Mouse (Mus musculus) CH12.LX (cell line): Measurements from ENCODE around the gene Vmn1r229. TPM values are rescaled to one million over a fixed set of nuclear protein-coding genes. Genes with fewer than 3 reads are reported as not detected.

ENCODE experiments used
- polyA plus RNA-seq: library from polyadenylated mRNA; unstranded; fragments of >175 nt; gene quantifications from 2 replicates; pipeline ENCODE4 v1.2.1, GENCODE M21; 2012; ENCODE audit warnings: low read depth; ENCODE audit not compliant: insufficient read length
- total RNA-seq, 2 experiments: library from RNA; depleted of rRNA; stranded (reverse); fragments of 300-350 nt in 1 of 2; fragments of >200 nt in 1 of 2; gene quantifications; 2 replicates each; pipeline ENCODE4 v1.2.3; 2012 to 2014

Vmn1r229 gene
- total and polyA plus RNA-seq, 3 experiments = 0.03 TPM; not detected in 2

Other genes with a start within 250 kb of the Vmn1r229 start
- not detected in 2 replicates for gene Vmn2r109, start 246.8 kb upstream of the Vmn1r229 start, total RNA-seq (2012; rRNA removed)
- gene Vmn2r109, start 246.8 kb upstream of the Vmn1r229 start, total RNA-seq (2014; rRNA removed) = not detected in 2 replicates
- gene Vmn2r109, start 246.8 kb upstream of the Vmn1r229 start, polyA plus RNA-seq = not detected in 2 replicates
- gene Vmn2r110, start 215.1 kb upstream of the Vmn1r229 start, total RNA-seq (2012; rRNA removed) = not detected in 2 replicates
- not detected in 2 replicates for gene Vmn2r110, start 215.1 kb upstream of the Vmn1r229 start, total RNA-seq (2014; rRNA removed)
- gene Vmn2r110, start 215.1 kb upstream of the Vmn1r229 start, polyA plus RNA-seq = not detected in 2 replicates
- not detected in 2 replicates for gene Fpr-rs3, start 186.7 kb upstream of the Vmn1r229 start, total RNA-seq (2012; rRNA removed)
- not detected in 2 replicates for gene Fpr-rs3, start 186.7 kb upstream of the Vmn1r229 start, total RNA-seq (2014; rRNA removed)
- not detected in 2 replicates for gene Fpr-rs3, start 186.7 kb upstream of the Vmn1r229 start, polyA plus RNA-seq
- gene Vmn1r226, start 128.7 kb upstream of the Vmn1r229 start, total RNA-seq (2012; rRNA removed) = not detected in 2 replicates
- gene Vmn1r226, start 128.7 kb upstream of the Vmn1r229 start, total RNA-seq (2014; rRNA removed) = not detected in 2 replicates
- gene Vmn1r226, start 128.7 kb upstream of the Vmn1r229 start, polyA plus RNA-seq = not detected in 2 replicates
- not detected in 2 replicates for gene Vmn1r227, start 81.7 kb upstream of the Vmn1r229 start, total RNA-seq (2012; rRNA removed)
- gene Vmn1r227, start 81.7 kb upstream of the Vmn1r229 start, total RNA-seq (2014; rRNA removed) = not detected in 2 replicates
- gene Vmn1r227, start 81.7 kb upstream of the Vmn1r229 start, polyA plus RNA-seq = not detected in 2 replicates
- gene Vmn1r228, start 25.4 kb upstream of the Vmn1r229 start, total RNA-seq (2012; rRNA removed) = not detected in 2 replicates
- not detected in 2 replicates for gene Vmn1r228, start 25.4 kb upstream of the Vmn1r229 start, total RNA-seq (2014; rRNA removed)
- gene Vmn1r228, start 25.4 kb upstream of the Vmn1r229 start, polyA plus RNA-seq = not detected in 2 replicates
- gene Vmn1r230, start 28.9 kb downstream of the Vmn1r229 start, total RNA-seq (2012; rRNA removed) = not detected in 2 replicates
- gene Vmn1r230, start 28.9 kb downstream of the Vmn1r229 start, total RNA-seq (2014; rRNA removed) = not detected in 2 replicates
- gene Vmn1r230, start 28.9 kb downstream of the Vmn1r229 start, polyA plus RNA-seq = not detected in 2 replicates
- gene Vmn1r231, start 93.5 kb downstream of the Vmn1r229 start, total RNA-seq (2012; rRNA removed) = not detected in 2 replicates
- not detected in 2 replicates for gene Vmn1r231, start 93.5 kb downstream of the Vmn1r229 start, total RNA-seq (2014; rRNA removed)
- gene Vmn1r231, start 93.5 kb downstream of the Vmn1r229 start, polyA plus RNA-seq = not detected in 2 replicates
- not detected in 2 replicates for gene Vmn1r232, start 108.2 kb downstream of the Vmn1r229 start, total RNA-seq (2012; rRNA removed)
- not detected in 2 replicates for gene Vmn1r232, start 108.2 kb downstream of the Vmn1r229 start, total RNA-seq (2014; rRNA removed)
- gene Vmn1r232, start 108.2 kb downstream of the Vmn1r229 start, polyA plus RNA-seq = not detected in 2 replicates
- 182 and 210 TPM in 2 replicates for gene Ppp2r1a, start 133.8 kb downstream of the Vmn1r229 start, total RNA-seq (2012; rRNA removed)
- 154 and 164 TPM in 2 replicates for gene Ppp2r1a, start 133.8 kb downstream of the Vmn1r229 start, total RNA-seq (2014; rRNA removed)
- gene Ppp2r1a, start 133.8 kb downstream of the Vmn1r229 start, polyA plus RNA-seq = 258 and 264 TPM in 2 replicates
- gene Vmn1r233, start 184.9 kb downstream of the Vmn1r229 start, total RNA-seq (2012; rRNA removed) = not detected in 2 replicates
- gene Vmn1r233, start 184.9 kb downstream of the Vmn1r229 start, total RNA-seq (2014; rRNA removed) = not detected in 2 replicates
- not detected in 2 replicates for gene Vmn1r233, start 184.9 kb downstream of the Vmn1r229 start, polyA plus RNA-seq
- 8.9 and 12.0 TPM in 2 replicates for gene Zfp160, start 197.3 kb downstream of the Vmn1r229 start, total RNA-seq (2012; rRNA removed)
- 16.4 and 19.0 TPM in 2 replicates for gene Zfp160, start 197.3 kb downstream of the Vmn1r229 start, total RNA-seq (2014; rRNA removed)
- 11.7 and 12.0 TPM in 2 replicates for gene Zfp160, start 197.3 kb downstream of the Vmn1r229 start, polyA plus RNA-seq